Mouse (Mus musculus) intestine, embryonic 14.5 days (tissue): ENCODE measurements around the gene Tmem258. TPM values are rescaled to one million over a fixed set of nuclear protein-coding genes. Genes with fewer than 3 reads are reported as not detected.

ENCODE experiments used
- ATAC-seq: fragments of 200-750 bp; cut with Nextera tagmentation; replicated peaks from 2 replicates; pipeline ENCODE4 v1.8.0; 2017; ENCODE audit warnings: low read depth, moderate number of reproducible peaks, moderate TSS enrichment, moderate library complexity; ENCODE audit not compliant: low FRiP score, low TSS enrichment
- DNase-seq: peaks from one replicate; pipeline ENCODE4 v3.0.0-alpha.2; 2018; ENCODE audit warnings: low spot score
- H3K27ac ChIP-seq: fragments of 300-500 bp; sonication (generic); 2 replicates; pipeline ENCODE4 v1.5.1; 2014; ENCODE audit warnings: low read depth, mild to moderate bottlenecking, control low read depth
- H3K27me3 ChIP-seq: fragments of 300-500 bp; sonication (generic); replicated peaks from 2 replicates; pipeline ENCODE4 v1.6.1; 2014; ENCODE audit warnings: low read length, control low read depth; ENCODE audit not compliant: control insufficient read depth, insufficient read depth
- H3K36me3 ChIP-seq: fragments of 300-500 bp; sonication (generic); 2 replicates; pipeline ENCODE4 v1.6.1; 2014; ENCODE audit warnings: low read length, control low read depth; ENCODE audit not compliant: control insufficient read depth, insufficient read depth
- H3K4me1 ChIP-seq: fragments of 300-500 bp; sonication (generic); replicated peaks from 2 replicates; pipeline ENCODE4 v1.6.1; 2014; ENCODE audit warnings: low read length, control low read depth, mixed read lengths; ENCODE audit not compliant: control insufficient read depth, insufficient read depth
- H3K4me2 ChIP-seq: fragments of 300-500 bp; sonication (generic); 2 replicates; pipeline ENCODE4 v1.6.1; 2014; ENCODE audit warnings: low read length
- H3K4me3 ChIP-seq: fragments of 300-500 bp; sonication (generic); 2 replicates; pipeline ENCODE4 v1.5.1; 2014; ENCODE audit warnings: low read depth, low read length, control low read depth, mixed read lengths
- H3K9ac ChIP-seq: fragments of 300-500 bp; sonication (generic); 2 replicates; pipeline ENCODE4 v1.6.1; 2014; ENCODE audit warnings: mild to moderate bottlenecking, low read length
- H3K9me3 ChIP-seq: fragments of 300-500 bp; sonication (generic); 2 replicates; pipeline ENCODE4 v1.6.1; 2016; ENCODE audit warnings: low read length, control low read depth; ENCODE audit not compliant: control insufficient read depth
- WGBS: fragments of 180-500 bp; shearing (Covaris S2); extraction: QIAGEN DNeasy Blood & Tissue Kit; methylation state at CpG from one replicate; pipeline ENCODE4 v1.1.7; 2014; 5-methylcytosine and 5-hydroxymethylcytosine counted together
- polyA plus RNA-seq: library from polyadenylated mRNA; unstranded; fragments of >200 nt; fragmentation: Nextera tagmentation; extraction: Ambion mirVana; gene quantifications from 2 replicates; pipeline ENCODE4 v1.2.1, GENCODE M21; 2014

The Tmem258 gene
- polyA plus RNA-seq, 1 experiment from 2014 or later = 499 TPM

DNA sequence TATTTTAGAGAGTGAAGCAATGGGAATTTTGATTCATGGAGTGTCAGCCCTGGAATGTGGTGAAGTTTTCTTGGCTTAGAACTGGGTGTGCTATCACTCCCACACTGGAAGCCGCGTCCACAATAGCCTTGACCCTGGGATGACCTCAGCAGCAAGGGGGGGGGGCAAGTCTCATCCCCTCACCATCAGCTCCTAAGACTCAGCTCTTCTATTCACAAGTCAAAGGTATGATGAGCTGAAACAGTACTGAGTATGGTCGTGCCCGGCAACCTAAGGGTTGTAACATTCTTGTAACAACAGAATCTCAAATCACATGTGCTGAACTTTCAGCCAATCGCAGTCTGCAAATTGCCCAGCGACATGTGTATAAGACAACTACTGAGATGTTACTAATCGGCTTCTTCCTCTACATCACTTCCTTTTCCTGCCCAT lies 26.9 kb upstream of the Tmem258 start:
- Histone ChIP-seq H3K4me3 (no peak overlapping the region), H3K4me1 (no peaks in the 10 kb centered on the region), H3K9ac (no peak overlapping the region), H3K27ac (no peak overlapping the region), H3K4me2 (no peak overlapping the region), H3K27me3 (no peaks in the 10 kb centered on the region), H3K36me3 (no peaks in the 10 kb centered on the region), H3K9me3 (no peaks in the 10 kb centered on the region)
- no peak for DNase-seq
- WGBS = 44% methylated on average over 7 of the region's 7 CpGs
- no peak for ATAC-seq

DNA sequence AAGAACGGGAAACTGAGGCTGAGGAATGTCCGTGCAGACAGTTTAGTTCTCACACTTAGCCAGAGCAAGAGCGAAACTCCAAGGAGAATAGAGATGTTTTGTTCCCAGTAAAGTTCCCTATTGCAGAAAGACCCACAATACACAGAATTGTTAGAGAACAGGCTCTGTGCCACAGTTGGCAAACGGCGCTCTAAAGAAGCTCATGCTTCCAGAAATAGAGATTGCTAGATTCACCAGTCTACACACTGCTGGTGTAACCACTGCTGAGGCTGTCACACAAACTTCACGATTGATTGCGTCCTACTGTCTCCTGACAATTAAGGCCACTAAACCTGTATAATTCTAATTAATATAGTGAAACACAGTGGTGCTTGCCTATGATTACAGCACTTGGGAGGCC lies 22.6 kb upstream of the Tmem258 start:
- H3K27me3 ChIP-seq = no peaks in the 10 kb centered on the region

DNA sequence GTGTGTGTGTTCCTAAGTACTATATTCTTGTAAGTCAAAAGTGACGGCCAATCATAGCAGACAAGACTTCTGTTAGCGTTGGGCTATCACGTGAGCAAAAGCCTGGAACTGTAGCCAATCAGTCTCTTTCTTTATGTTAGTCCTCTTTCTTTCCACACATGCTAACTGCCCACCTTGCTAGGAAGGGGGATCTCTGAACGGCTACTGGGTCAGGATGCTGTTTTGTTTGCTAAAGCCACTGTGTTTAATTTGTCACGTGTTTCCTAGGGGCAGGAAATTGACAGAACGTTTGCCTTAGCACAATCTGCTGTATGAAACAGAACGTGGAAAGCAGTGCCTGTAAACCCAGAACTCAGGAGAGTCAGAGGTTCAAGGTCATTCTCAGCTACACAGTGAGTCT lies 21.7 kb upstream of the Tmem258 start:
- Histone ChIP-seq H3K4me2 (peak overlapping the region; percentile 69), H3K4me1 (peaks cover 11% of the 10 kb centered on the region), H3K4me3 (peak overlapping the region; percentile 86), H3K9ac (no peak overlapping the region), H3K36me3 (peaks cover 24% of the 10 kb centered on the region), H3K9me3 (no peaks in the 10 kb centered on the region), H3K27ac (peak overlapping the region; percentile 94; the same call in 1 of the 2 replicates), H3K27me3 (no peaks in the 10 kb centered on the region)
- 31% methylated on average over 7 of the region's 7 CpGs for WGBS
- ATAC-seq (no peak), DNase-seq (no peak)

More for the DNA sequence above, 22.6 kb upstream of the Tmem258 start:
- Histone ChIP-seq H3K36me3 (peaks cover 15% of the 10 kb centered on the region), H3K27ac (no peak overlapping the region), H3K4me1 (peaks cover 11% of the 10 kb centered on the region), H3K4me2 (no peak overlapping the region), H3K4me3 (no peak overlapping the region), H3K9me3 (no peaks in the 10 kb centered on the region), H3K9ac (no peak overlapping the region)
- 91% methylated on average over 7 of the region's 7 CpGs for WGBS
- DNase-seq (no peak), ATAC-seq (no peak)

DNA sequence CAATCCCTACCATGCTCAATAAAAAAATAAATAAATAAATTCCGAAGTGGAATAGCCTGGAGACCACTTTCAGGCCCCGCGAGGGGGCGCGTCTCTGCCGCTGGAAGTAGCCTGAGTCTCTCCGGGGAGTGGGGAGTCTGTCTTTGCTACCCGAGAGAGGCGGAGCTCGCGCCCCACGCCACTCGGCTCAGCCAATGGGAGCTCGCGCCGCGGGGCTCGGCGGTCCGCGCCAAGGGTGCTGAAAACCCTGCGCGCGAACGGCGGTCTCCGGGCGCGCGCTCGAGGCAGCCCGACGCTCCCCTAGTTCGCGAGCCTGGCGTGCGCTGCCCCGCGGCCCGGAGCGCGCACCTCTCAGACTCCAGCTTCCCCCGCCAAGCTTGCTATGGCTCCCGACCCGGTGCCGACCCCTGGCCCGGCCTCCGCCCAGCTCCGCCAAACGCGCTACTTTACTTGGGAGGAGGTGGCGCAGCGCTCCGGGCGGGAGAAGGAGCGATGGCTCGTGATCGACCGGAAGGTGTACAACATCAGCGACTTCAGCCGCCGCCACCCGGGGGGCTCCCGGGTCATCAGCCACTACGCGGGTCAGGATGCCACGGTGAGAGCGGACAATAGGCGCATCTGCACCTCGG lies 21.0 kb upstream of the Tmem258 start, which contains the start of gene Fads1:
TSS of gene Fads1 (plus strand) at position 219 of the 629 bp plus-strand sequence.
- H3K4me1 ChIP-seq = peaks cover 11% of the 10 kb centered on the region
- H3K36me3 ChIP-seq = peaks cover 31% of the 10 kb centered on the region
- ATAC-seq (peak; percentile 97), DNase-seq (peak; percentile 93)
- peak within 1 kb of the TSS; percentile 92 for H3K9ac ChIP-seq
- H3K27me3 ChIP-seq = no peaks in the 10 kb centered on the region
- H3K4me3 ChIP-seq = peak within 1 kb of the TSS; percentile 86
- H3K4me2 ChIP-seq = peak within 1 kb of the TSS; percentile 69
- peak within 1 kb of the TSS; percentile 94 for H3K27ac ChIP-seq
- under 1% methylated on average over 70 of the region's 70 CpGs for WGBS
- no peaks in the 10 kb centered on the region for H3K9me3 ChIP-seq

GRCm38 (mm10) chr19:10183299-10183983 lies 20.4 kb upstream of the Tmem258 start:
- WGBS = under 1% methylated on average over 35 of the region's 35 CpGs
- Histone ChIP-seq H3K9ac (peak overlapping the region; percentile 92), H3K36me3 (peaks cover 37% of the 10 kb centered on the region), H3K27me3 (no peaks in the 10 kb centered on the region), H3K9me3 (no peaks in the 10 kb centered on the region), H3K4me2 (peak overlapping the region; percentile 69), H3K4me3 (peak overlapping the region; percentile 86), H3K27ac (peak overlapping the region; percentile 94), H3K4me1 (peaks cover 11% of the 10 kb centered on the region)
- ATAC-seq (peak; percentile 65), DNase-seq (peak; percentile 87)

GRCm38 (mm10) chr19:10184096-10184495 lies 19.7 kb upstream of the Tmem258 start:
- Histone ChIP-seq H3K9me3 (no peaks in the 10 kb centered on the region), H3K27ac (peak overlapping the region; percentile 94), H3K27me3 (no peaks in the 10 kb centered on the region), H3K36me3 (peaks cover 44% of the 10 kb centered on the region), H3K9ac (peak overlapping the region; percentile 92), H3K4me3 (peak overlapping the region; percentile 86), H3K4me2 (peak overlapping the region; percentile 69), H3K4me1 (peaks cover 11% of the 10 kb centered on the region)
- WGBS = 9% methylated on average over 12 of the region's 12 CpGs
- DNase-seq (peak; percentile 67), ATAC-seq (peak; percentile 20; the same call in 1 of the 2 replicates)

GRCm38 (mm10) chr19:10185876-10186275 lies 17.9 kb upstream of the Tmem258 start:
- H3K27me3 ChIP-seq = no peaks in the 10 kb centered on the region
- no peak overlapping the region for H3K4me2 ChIP-seq
- DNase-seq (no peak), ATAC-seq (no peak)
- 91% methylated on average over 3 of the region's 3 CpGs for WGBS
- no peaks in the 10 kb centered on the region for H3K9me3 ChIP-seq
- H3K36me3 ChIP-seq = peaks cover 61% of the 10 kb centered on the region
- H3K4me1 ChIP-seq = peaks cover 11% of the 10 kb centered on the region
- no peak overlapping the region for H3K9ac ChIP-seq
- H3K27ac ChIP-seq = no peak overlapping the region
- H3K4me3 ChIP-seq = no peak overlapping the region

DNA sequence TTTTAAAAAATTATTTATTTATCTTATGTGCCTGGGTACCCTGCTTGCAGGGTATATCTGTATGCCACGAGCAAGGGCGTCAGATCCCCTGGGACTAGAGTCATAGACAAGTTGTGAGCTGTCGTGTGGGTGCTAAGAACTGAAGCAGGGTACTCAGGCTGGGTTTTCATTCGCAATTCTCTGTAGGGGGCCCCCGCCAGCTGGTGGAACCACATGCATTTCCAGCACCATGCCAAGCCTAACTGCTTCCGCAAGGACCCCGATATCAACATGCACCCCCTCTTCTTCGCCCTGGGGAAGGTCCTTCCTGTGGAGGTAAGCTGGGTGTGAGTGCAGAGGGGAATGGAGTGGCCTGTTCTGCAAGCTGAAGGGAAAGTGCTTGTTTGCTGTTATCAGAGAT lies 17.2 kb upstream of the Tmem258 start:
- no peak overlapping the region for H3K9ac ChIP-seq
- no peaks in the 10 kb centered on the region for H3K9me3 ChIP-seq
- WGBS = 95% methylated on average over 8 of the region's 8 CpGs
- no peak overlapping the region for H3K27ac ChIP-seq
- H3K4me1 ChIP-seq = peaks cover 11% of the 10 kb centered on the region
- no peak overlapping the region for H3K4me2 ChIP-seq
- no peak overlapping the region for H3K4me3 ChIP-seq
- ATAC-seq (no peak), DNase-seq (no peak)
- no peaks in the 10 kb centered on the region for H3K27me3 ChIP-seq
- peaks cover 68% of the 10 kb centered on the region for H3K36me3 ChIP-seq
